Mouse (Mus musculus) stomach, postnatal 0 days (tissue): ENCODE measurements at regions not wholly inside any gene's neighbourhood (a gene's known extent, or its start where the extent isn't known, plus 50 kb on each side); places are given as distances from the start of the nearest gene placed in this dataset.

ENCODE experiments used
- CTCF ChIP-seq: IDR thresholded peaks from 2 replicates; pipeline ENCODE4 v1.5.1; 2016; ENCODE audit warnings: antibody characterized with exemption, low read depth, mild to moderate bottlenecking, moderate library complexity
- EP300 ChIP-seq: optimal IDR thresholded peaks from 2 replicates; pipeline ENCODE3; 2016; ENCODE audit warnings: antibody characterized with exemption

- no peak for TF ChIP-seq CTCF
- TF ChIP-seq EP300, result no peak
Observed at GRCm38 (mm10) chr12:17101842-17102241, 74.8 kb downstream of the Kcnf1 start.
